Comparison of ENCODE assay signal across 7 mouse cellular contexts in the genomic region with DNA sequence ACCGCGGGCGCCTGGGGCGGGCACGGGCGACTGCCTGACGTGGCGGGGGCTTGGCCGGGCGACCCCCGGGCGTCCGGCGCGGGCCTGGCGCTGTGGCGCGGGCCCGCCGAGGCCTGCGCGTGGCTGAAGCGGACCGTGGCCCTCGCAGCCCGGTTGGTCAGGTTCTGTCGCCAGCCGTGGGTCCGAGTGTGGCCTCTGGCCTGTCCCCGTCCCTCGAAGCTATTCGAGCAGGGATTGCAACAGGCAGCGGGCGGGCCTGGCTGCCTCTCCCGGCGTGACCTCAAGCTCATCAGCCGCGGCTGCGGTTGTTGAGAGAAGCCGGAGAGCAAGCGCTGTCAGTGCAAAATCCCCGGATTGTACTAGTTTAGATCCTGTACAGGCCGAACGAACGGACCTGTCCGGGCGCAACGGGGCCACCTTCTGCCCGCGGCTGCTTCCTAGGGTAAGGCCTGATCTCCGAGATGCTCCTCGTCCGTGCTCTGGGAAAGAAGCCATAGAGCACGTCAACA. TPM values are rescaled to one million over a fixed set of nuclear protein-coding genes. Genes with fewer than 3 reads are reported as not detected.
DNase-seq lines count a peak whose midpoint lies in the region; ATAC-seq lines count a peak whose summit lies in the region.

No protein-coding gene starts in this region.

- H3K9me3 ChIP-seq in forebrain, embryonic 16.5 days (ENCODE audit: control insufficient read depth, low read length) = no peaks in the 10 kb centered on the region
- H3K9me3 ChIP-seq in lung, embryonic 16.5 days (ENCODE audit: control insufficient read depth, low read length) = no peaks in the 10 kb centered on the region

- peak; percentile 45 for DNase-seq in ZHBTc4 (ENCODE audit: low read depth, low spot score)
- peak; percentile 65 to 69 for DNase-seq in cerebellum, adult 18-20 months
- peak; percentile 25 to 32 for DNase-seq in layer of hippocampus, adult 8-10 months (ENCODE audit: low spot score in 2 of 2)
- DNase-seq in retina, postnatal 1 day = peak; percentile 70

- H3K4me2 ChIP-seq in forebrain, embryonic 16.5 days (ENCODE audit: low read length) = peak overlapping the region; percentile 89
- H3K4me2 ChIP-seq in lung, embryonic 16.5 days (ENCODE audit: low read depth, low read length) = peak overlapping the region; percentile 98

- peak overlapping the region; percentile 16; the same call in 1 of the 2 replicates for H3K27ac ChIP-seq in forebrain, embryonic 16.5 days (ENCODE audit: low read length)
- H3K27ac ChIP-seq in lung, embryonic 16.5 days (ENCODE audit: low read length) = peak overlapping the region; percentile 71

- peak overlapping the region; percentile 84 for H3K4me3 ChIP-seq in forebrain, embryonic 16.5 days (replicated peaks; ENCODE audit: low read length)
- peak overlapping the region; percentile 71 for H3K4me3 ChIP-seq in lung, embryonic 16.5 days (ENCODE audit: low read length)

- H3K27me3 ChIP-seq in forebrain, embryonic 16.5 days (replicated peaks; ENCODE audit: control insufficient read depth, insufficient read depth, low read length) = no peaks in the 10 kb centered on the region
- no peaks in the 10 kb centered on the region for H3K27me3 ChIP-seq in lung, embryonic 16.5 days (ENCODE audit: control insufficient read depth, insufficient read depth, low read depth, low read length)

- H3K4me1 ChIP-seq in forebrain, embryonic 16.5 days (replicated peaks; ENCODE audit: control insufficient read depth, insufficient read depth, low read length) = peaks cover 26% of the 10 kb centered on the region
- peaks cover 12% of the 10 kb centered on the region for H3K4me1 ChIP-seq in lung, embryonic 16.5 days (replicated peaks; ENCODE audit: control insufficient read depth, insufficient read depth, low read length)

- ATAC-seq in forebrain, embryonic 16.5 days = no peak; the same call in none of the 2 replicates
- peak; percentile 12 to 35; a peak in 1 of 4 replicates for ATAC-seq in hematopoietic stem cell, adult 5-6 weeks (replicated peaks in 1 of 2; ENCODE audit: insufficient read depth in 1 of 2, low FRiP score in 2 of 2, low TSS enrichment in 1 of 2, low read depth in 1 of 2, poor library complexity in 2 of 2, severe bottlenecking in 2 of 2)
- ATAC-seq in lung, embryonic 16.5 days (ENCODE audit: low read depth) = peak; percentile 63

- no peaks in the 10 kb centered on the region for H3K36me3 ChIP-seq in forebrain, embryonic 16.5 days (ENCODE audit: control insufficient read depth, insufficient read depth)
- H3K36me3 ChIP-seq in lung, embryonic 16.5 days (ENCODE audit: control insufficient read depth, insufficient read depth, low read length) = peaks cover 5% of the 10 kb centered on the region

- peak overlapping the region; percentile 92 for H3K9ac ChIP-seq in forebrain, embryonic 16.5 days (replicated peaks; ENCODE audit: low read depth, low read length)
- H3K9ac ChIP-seq in lung, embryonic 16.5 days (ENCODE audit: low read length) = peak overlapping the region; percentile 87

- WGBS in forebrain, embryonic 16.5 days = under 1% methylated on average over 54 of the region's 54 CpGs
- WGBS in lung, embryonic 16.5 days = 2% methylated on average over 44 of the region's 54 CpGs

RNA-seq across cellular contexts. Expression of a gene that starts 0.4 kb away (rescaled TPM):
- 76.1 and 89.5 TPM in 2 replicates for polyA plus RNA-seq in forebrain, embryonic 16.5 days (2015; fragmentation: Nextera tagmentation; extraction: Ambion mirVana)
- total RNA-seq in hematopoietic stem cell, adult 5-6 weeks (2017) = 16.0 and 23.1 TPM in 2 replicates
- 100 to 1,000 TPM in 2 of 4 experiments, 10 to 100 TPM in 2; 95.8 to 105 (median 101) TPM for total RNA-seq in layer of hippocampus, adult 8-10 months (2022)
- polyA plus RNA-seq in lung, embryonic 16.5 days (2015; fragmentation: Nextera tagmentation; extraction: Ambion mirVana) = 59.0 and 62.8 TPM in 2 replicates

RNA-seq across cellular contexts. Expression of a gene that starts 27.2 kb away (rescaled TPM):
- polyA plus RNA-seq in forebrain, embryonic 16.5 days (2015; fragmentation: Nextera tagmentation; extraction: Ambion mirVana) = 41.9 and 50.1 TPM in 2 replicates
- 27.4 and 31.3 TPM in 2 replicates for total RNA-seq in hematopoietic stem cell, adult 5-6 weeks (2017)
- total RNA-seq in layer of hippocampus, adult 8-10 months (2022) = 10 to 100 TPM; 72.6 to 84.6 (median 78.3) TPM
- polyA plus RNA-seq in lung, embryonic 16.5 days (2015; fragmentation: Nextera tagmentation; extraction: Ambion mirVana) = 46.0 and 47.1 TPM in 2 replicates

RNA-seq across cellular contexts. Expression of a gene that starts 37.2 kb away (rescaled TPM):
- 0.99 and 1.4 TPM in 2 replicates for polyA plus RNA-seq in forebrain, embryonic 16.5 days (2015; fragmentation: Nextera tagmentation; extraction: Ambion mirVana)
- total RNA-seq in hematopoietic stem cell, adult 5-6 weeks (2017) = not detected in 2 replicates
- 1 to 10 TPM; 1.9 to 4.7 (median 3.0) TPM for total RNA-seq in layer of hippocampus, adult 8-10 months (2022)
- 12.4 and 13.9 TPM in 2 replicates for polyA plus RNA-seq in lung, embryonic 16.5 days (2015; fragmentation: Nextera tagmentation; extraction: Ambion mirVana)
